Mouse (Mus musculus) heart, embryonic 12.5 days (tissue): Measurements from ENCODE around the gene Zfp266. TPM values are rescaled to one million over a fixed set of nuclear protein-coding genes. Genes with fewer than 3 reads are reported as not detected.

Experiments used
- ATAC-seq: fragments of 200-750 bp; cut with Nextera tagmentation; 2 replicates; pipeline ENCODE4 v1.8.0; 2017; ENCODE audit warnings: moderate TSS enrichment, moderate library complexity; ENCODE audit not compliant: insufficient number of reproducible peaks, low FRiP score
- H3K27ac ChIP-seq: fragments of 300-500 bp; sonication (generic); 2 replicates; pipeline ENCODE4 v1.5.1; 2016; ENCODE audit warnings: mild to moderate bottlenecking, moderate library complexity; ENCODE audit not compliant: poor library complexity, severe bottlenecking
- H3K27me3 ChIP-seq: fragments of 300-500 bp; sonication (generic); replicated peaks from 2 replicates; pipeline ENCODE4 v1.6.1; 2016; ENCODE audit warnings: mild to moderate bottlenecking, moderate library complexity
- H3K36me3 ChIP-seq: fragments of 300-500 bp; sonication (generic); 2 replicates; pipeline ENCODE4 v1.6.1; 2016; ENCODE audit warnings: mild to moderate bottlenecking, moderate library complexity
- H3K4me1 ChIP-seq: fragments of 300-500 bp; sonication (generic); replicated peaks from 2 replicates; pipeline ENCODE4 v1.6.1; 2016; ENCODE audit warnings: mild to moderate bottlenecking
- H3K4me2 ChIP-seq: fragments of 300-500 bp; sonication (generic); 2 replicates; pipeline ENCODE4 v1.6.1; 2016; ENCODE audit warnings: mild to moderate bottlenecking, moderate library complexity
- H3K4me3 ChIP-seq: fragments of 300-500 bp; sonication (generic); 2 replicates; pipeline ENCODE4 v1.5.1; 2016; ENCODE audit warnings: mild to moderate bottlenecking
- H3K9ac ChIP-seq: fragments of 300-500 bp; sonication (generic); 2 replicates; pipeline ENCODE4 v1.6.1; 2016; ENCODE audit warnings: mild to moderate bottlenecking, moderate library complexity
- H3K9me3 ChIP-seq: fragments of 300-500 bp; sonication (generic); replicated peaks from 2 replicates; pipeline ENCODE4 v1.6.1; 2016; ENCODE audit warnings: mild to moderate bottlenecking, moderate library complexity
- WGBS: fragments of 180-500 bp; shearing (Covaris S2); methylation state at CpG from one replicate; pipeline ENCODE4 v1.1.7; 2016; 5-methylcytosine and 5-hydroxymethylcytosine counted together
- polyA plus RNA-seq: library from polyadenylated mRNA; unstranded; fragments of >200 nt; fragmentation: Nextera tagmentation; extraction: Ambion mirVana; gene quantifications from 2 replicates; pipeline ENCODE4 v1.2.1, GENCODE M21; 2016

Zfp266 gene
- polyA plus RNA-seq, 1 experiment from 2014 or later, result 62.1 TPM

DNA sequence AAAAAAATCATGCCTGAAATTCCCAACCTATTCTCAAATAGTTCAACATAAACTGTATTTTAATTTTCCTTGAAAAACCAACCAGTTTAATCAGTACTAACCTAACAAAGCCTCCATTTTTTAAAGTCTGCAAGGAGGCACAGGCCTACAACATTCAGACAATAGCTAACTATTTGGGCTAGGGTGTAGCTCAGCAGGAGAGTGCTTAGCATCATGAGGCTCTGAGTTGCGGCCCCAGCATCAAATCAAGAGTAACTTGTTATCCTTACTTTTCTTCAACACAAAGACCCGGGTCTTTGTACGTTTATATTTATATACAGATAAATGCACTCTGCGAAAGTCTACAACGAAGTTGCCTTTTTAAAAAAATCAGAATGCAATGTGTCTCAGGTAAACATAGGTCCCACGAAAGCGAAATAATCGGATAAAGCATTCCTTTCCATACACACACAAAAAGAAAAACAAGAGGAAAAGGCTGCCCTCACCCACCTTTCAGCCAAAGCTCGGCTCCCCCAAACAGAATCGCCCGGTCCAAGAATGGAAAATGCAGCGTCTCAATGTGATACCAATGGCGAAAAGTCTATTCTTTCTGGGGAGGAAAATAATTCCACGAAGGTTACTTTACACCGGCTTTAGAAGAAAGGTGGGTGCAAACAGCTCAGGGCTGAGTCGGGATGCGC lies 546 bp downstream of the Zfp266 start:
- no peaks in the 10 kb centered on the region for H3K9me3 ChIP-seq

DNA sequence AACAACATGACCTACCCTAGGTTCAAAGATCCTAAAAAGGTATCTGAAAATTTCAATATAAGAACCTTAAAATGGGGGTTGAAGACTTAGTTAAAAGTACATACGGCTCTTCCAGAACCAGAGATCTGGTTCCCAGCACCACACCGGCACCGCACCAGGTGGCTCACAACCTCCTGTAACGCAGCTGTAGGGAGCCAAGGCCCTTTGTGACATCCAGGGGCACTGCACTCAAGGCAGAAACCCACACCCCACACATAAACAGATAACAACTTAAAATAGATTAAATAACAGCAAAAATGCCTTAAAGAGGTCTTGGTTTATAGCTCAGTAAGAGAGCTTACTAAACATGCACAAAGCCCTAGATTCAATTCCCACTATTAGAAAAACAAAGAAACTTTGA lies 1.3 kb downstream of the Zfp266 start:
- ATAC-seq, result no peak
- peak overlapping the region; percentile 53 for H3K4me3 ChIP-seq
- 21% methylated on average over 4 of the region's 4 CpGs for WGBS
- H3K4me1 ChIP-seq, result peaks cover 23% of the 10 kb centered on the region
- H3K9me3 ChIP-seq, result no peaks in the 10 kb centered on the region
- peak overlapping the region; percentile 61; the same call in 1 of the 2 replicates for H3K9ac ChIP-seq
- no peaks in the 10 kb centered on the region for H3K27me3 ChIP-seq
- no peak overlapping the region for H3K27ac ChIP-seq
- peak overlapping the region; percentile 83 for H3K4me2 ChIP-seq
- H3K36me3 ChIP-seq, result peaks cover 30% of the 10 kb centered on the region

More for the DNA sequence above, 546 bp downstream of the Zfp266 start:
- H3K4me2 ChIP-seq, result peak overlapping the region; percentile 73
- peak overlapping the region; percentile 96 for H3K9ac ChIP-seq
- no peak for ATAC-seq
- H3K4me3 ChIP-seq, result peak overlapping the region; percentile 95
- H3K27ac ChIP-seq, result peak overlapping the region; percentile 97
- peaks cover 24% of the 10 kb centered on the region for H3K36me3 ChIP-seq
- no peaks in the 10 kb centered on the region for H3K27me3 ChIP-seq
- H3K4me1 ChIP-seq, result peaks cover 21% of the 10 kb centered on the region
- under 1% methylated on average over 17 of the region's 17 CpGs for WGBS

DNA sequence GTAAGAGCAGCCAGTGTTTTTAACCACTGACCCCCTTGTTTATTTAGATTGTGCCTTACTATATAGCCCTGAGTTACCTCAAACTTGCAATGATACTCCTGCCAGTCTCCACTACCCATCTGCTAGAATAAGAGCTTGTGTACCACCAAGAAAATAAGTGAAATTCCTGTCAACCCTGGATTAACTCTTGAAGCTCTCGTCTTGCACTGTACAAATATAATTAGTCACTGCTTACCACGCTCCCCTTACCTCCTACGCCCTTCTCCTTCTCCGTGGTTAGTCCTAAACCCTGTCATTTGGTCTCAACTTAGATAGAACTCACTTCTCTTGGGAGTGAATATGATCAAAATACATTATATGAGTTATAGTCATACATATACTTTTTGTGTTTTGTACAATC lies 2.5 kb downstream of the Zfp266 start:
- Histone ChIP-seq H3K27me3 (no peaks in the 10 kb centered on the region), H3K9me3 (no peaks in the 10 kb centered on the region), H3K36me3 (peaks cover 38% of the 10 kb centered on the region), H3K9ac (no peak overlapping the region), H3K4me1 (peaks cover 34% of the 10 kb centered on the region), H3K4me2 (peak overlapping the region; percentile 83; the same call in 1 of the 2 replicates), H3K4me3 (no peak overlapping the region), H3K27ac (no peak overlapping the region)
- 95% methylated on average over 4 of the region's 4 CpGs for WGBS
- ATAC-seq, result no peak

DNA sequence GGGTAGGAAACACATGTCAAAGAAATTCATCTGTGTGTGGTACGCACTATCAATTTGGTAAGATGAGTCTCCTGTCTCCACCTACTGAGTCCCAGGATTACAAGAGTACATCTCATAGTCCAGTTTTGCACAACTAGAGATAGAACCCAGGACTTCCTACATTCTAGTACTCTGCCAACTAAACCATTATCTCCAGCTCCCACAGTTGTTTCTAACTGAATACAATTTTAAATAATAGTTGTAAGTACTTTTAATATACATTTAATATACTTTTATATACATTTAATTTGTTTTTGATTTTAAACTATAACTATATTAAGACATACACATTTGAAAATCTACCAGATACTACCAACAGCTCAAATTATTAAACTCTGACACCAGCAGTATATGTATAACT lies 3.5 kb downstream of the Zfp266 start:
- Histone ChIP-seq H3K27ac (no peak overlapping the region), H3K9me3 (no peaks in the 10 kb centered on the region), H3K4me2 (no peak overlapping the region), H3K4me1 (peaks cover 44% of the 10 kb centered on the region), H3K9ac (no peak overlapping the region), H3K27me3 (no peaks in the 10 kb centered on the region), H3K4me3 (no peak overlapping the region), H3K36me3 (peaks cover 46% of the 10 kb centered on the region)
- 97% methylated on average over 1 of the region's 1 CpGs for WGBS
- no peak for ATAC-seq

DNA sequence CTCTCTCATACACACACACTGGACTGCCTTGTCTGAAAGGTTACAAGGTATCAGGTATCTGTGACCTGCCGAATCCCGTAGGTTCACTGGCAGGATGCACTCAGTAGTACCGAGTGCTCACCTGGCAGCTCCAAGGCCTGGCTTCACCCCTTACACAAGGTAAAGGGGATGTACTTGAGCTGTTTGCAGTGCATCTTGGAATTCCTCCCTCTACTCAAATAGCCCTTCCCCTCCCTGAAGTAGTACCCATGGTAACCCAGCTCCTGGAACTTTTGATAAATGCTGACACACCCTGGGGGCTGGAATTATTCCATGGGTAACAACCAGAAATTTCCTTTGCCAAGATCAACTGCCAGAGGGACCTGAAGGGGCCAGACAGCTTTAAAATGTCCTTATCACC lies 7.2 kb downstream of the Zfp266 start:
- Histone ChIP-seq H3K27me3 (no peaks in the 10 kb centered on the region), H3K9ac (no peak overlapping the region), H3K27ac (no peak overlapping the region), H3K9me3 (no peaks in the 10 kb centered on the region), H3K36me3 (peaks cover 58% of the 10 kb centered on the region), H3K4me3 (no peak overlapping the region), H3K4me1 (peaks cover 41% of the 10 kb centered on the region), H3K4me2 (no peak overlapping the region)
- 84% methylated on average over 3 of the region's 3 CpGs for WGBS
- ATAC-seq, result 0 out of 2 replicates have a peak, but pooled peaks have one; percentile 26

DNA sequence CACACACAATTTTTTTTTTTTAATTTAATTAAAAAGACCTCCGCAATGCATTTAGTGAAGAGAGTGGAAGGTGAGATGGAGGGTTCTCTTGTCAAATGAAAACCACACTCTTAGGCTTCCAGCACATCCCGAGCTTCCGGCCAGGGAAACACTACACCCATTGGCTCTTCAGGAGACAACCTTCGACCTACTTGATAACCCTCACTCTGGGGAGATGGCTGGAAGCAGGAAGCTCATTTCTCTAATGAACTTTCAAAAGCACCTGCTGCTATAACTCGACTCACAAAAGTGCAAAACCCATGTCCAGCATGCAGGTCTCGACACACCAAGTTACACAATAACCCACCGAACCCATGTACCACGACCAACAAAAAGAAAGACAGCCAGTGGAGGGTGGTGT lies 8.5 kb downstream of the Zfp266 start:
- Histone ChIP-seq H3K9ac (no peak overlapping the region), H3K4me2 (no peak overlapping the region), H3K27ac (no peak overlapping the region), H3K9me3 (no peaks in the 10 kb centered on the region), H3K36me3 (peaks cover 55% of the 10 kb centered on the region), H3K4me1 (peaks cover 34% of the 10 kb centered on the region), H3K27me3 (no peaks in the 10 kb centered on the region), H3K4me3 (no peak overlapping the region)
- no peak for ATAC-seq
- 79% methylated on average over 8 of the region's 8 CpGs for WGBS

DNA sequence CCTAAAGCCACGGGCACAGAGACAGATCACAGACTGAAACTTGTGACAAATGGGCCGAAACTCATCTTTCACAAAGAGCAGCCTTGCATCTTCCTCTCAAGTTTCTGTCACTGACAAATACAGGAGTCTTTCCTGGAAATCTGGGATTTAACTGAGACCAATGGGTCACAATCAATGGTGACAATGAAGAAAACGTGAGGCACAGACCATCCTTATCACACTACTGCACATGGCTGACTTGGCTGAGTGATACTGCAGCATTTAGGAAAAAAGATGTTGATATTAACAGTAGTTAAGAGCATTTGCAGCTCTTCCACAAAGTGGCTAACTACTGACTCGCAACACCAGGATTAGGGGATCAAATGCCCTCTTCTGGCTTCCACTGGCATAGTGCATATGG lies 9.6 kb downstream of the Zfp266 start:
- Histone ChIP-seq H3K4me1 (peaks cover 34% of the 10 kb centered on the region), H3K9me3 (no peaks in the 10 kb centered on the region), H3K27me3 (no peaks in the 10 kb centered on the region), H3K36me3 (peaks cover 59% of the 10 kb centered on the region), H3K27ac (no peak overlapping the region), H3K4me3 (no peak overlapping the region), H3K4me2 (no peak overlapping the region), H3K9ac (no peak overlapping the region)
- 74% methylated on average over 4 of the region's 4 CpGs for WGBS
- ATAC-seq, result no peak

DNA sequence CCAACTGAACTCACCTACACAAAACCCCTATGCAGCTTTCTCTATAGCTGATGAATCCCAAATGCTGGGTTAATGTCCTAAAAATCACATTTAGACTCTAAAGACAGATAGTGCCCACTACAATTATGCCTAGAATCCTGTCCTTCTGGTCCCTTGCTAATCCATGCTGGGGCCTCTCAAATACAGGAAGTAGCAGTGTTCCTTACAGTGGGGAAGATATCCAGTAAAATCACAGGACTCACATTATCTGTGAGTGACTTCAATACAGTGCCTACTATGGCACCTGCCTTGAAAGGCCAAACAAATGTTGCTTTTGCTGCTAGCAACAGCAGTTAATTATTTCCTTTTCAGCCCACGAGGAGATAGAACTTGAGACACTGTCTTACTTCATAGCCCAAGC lies 10.9 kb downstream of the Zfp266 start:
- Histone ChIP-seq H3K9me3 (no peaks in the 10 kb centered on the region), H3K27me3 (no peaks in the 10 kb centered on the region), H3K4me1 (peaks cover 34% of the 10 kb centered on the region), H3K27ac (no peak overlapping the region), H3K9ac (no peak overlapping the region), H3K36me3 (peaks cover 62% of the 10 kb centered on the region), H3K4me3 (no peak overlapping the region), H3K4me2 (no peak overlapping the region)
- no peak for ATAC-seq
- WGBS, result 62% methylated on average over 1 of the region's 1 CpGs

DNA sequence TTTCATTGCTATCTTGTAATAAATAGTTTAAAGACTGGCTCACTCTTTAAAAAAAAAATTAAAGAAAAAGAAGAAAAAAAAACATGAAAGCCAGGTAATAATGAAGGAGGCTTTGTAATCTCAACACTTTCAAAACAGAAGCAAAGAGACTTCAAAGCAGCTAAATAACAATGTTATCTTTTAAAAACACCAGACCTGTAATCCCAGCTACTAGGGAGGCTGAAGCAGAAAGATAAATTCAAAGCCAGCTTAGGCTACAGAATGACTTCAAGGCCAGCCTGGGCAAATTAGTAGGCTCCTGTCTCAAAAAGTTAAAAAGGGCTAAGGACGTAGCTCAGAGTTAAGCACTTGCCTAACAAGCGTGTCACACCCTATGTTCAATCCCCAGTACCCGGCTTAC lies 11.5 kb downstream of the Zfp266 start:
- ATAC-seq, result 0 out of 2 replicates have a peak, but pooled peaks have one; percentile 16
- no peak overlapping the region for H3K27ac ChIP-seq
- 70% methylated on average over 3 of the region's 3 CpGs for WGBS
- no peak overlapping the region for H3K4me3 ChIP-seq
- peaks cover 29% of the 10 kb centered on the region for H3K4me1 ChIP-seq
- H3K36me3 ChIP-seq, result peaks cover 63% of the 10 kb centered on the region
- H3K9ac ChIP-seq, result no peak overlapping the region
- no peaks in the 10 kb centered on the region for H3K27me3 ChIP-seq
- no peaks in the 10 kb centered on the region for H3K9me3 ChIP-seq
- no peak overlapping the region for H3K4me2 ChIP-seq

DNA sequence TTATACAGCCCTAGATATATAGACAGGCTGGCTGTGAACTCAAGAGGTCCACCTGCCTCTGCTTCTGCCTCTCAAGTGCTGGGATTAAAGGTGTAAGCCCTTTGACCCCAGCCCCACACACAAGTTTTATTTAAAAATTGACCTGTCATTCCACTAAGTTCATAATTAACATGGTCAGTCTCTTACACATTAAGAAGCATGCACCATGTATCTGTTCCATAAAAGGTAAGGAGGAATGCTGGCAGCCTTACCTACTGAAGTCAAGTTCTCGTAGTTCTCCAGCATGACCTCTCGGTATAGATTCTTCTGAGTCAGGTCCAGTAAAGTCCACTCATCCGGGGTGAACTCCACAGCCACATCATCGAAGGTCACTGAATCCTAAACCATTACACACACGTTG lies 16.4 kb downstream of the Zfp266 start:
- H3K4me2 ChIP-seq, result no peak overlapping the region
- H3K4me3 ChIP-seq, result no peak overlapping the region
- no peak for ATAC-seq
- H3K36me3 ChIP-seq, result peaks cover 82% of the 10 kb centered on the region
- H3K4me1 ChIP-seq, result 0 out of 2 replicates have a peak, but pooled peaks cover 1% of the 10 kb centered on the region
- H3K9ac ChIP-seq, result no peak overlapping the region
- 92% methylated on average over 5 of the region's 5 CpGs for WGBS
- no peaks in the 10 kb centered on the region for H3K27me3 ChIP-seq
- no peak overlapping the region for H3K27ac ChIP-seq
- no peaks in the 10 kb centered on the region for H3K9me3 ChIP-seq

DNA sequence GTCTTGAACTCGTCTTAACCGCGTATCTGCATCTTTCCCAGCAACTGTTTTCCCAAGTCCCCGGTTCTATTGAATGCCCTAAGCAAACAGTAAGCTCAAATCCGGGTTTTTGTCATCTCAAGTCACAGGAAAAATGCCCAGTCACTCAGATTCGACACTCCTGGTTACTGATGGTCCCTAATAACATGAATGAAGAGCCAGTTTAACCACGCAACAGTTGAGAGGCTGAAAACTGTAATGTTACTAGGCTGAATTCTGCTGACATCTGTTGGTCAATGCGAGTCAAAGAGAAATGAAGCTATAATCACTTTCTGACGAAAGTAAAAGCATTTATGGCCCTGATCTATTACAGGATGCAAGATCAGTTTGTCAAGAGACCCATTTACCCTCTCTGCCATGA lies 27.9 kb downstream of the Zfp266 start:
- H3K36me3 ChIP-seq, result peaks cover 36% of the 10 kb centered on the region
- peak overlapping the region; percentile 83 for H3K9ac ChIP-seq
- no peaks in the 10 kb centered on the region for H3K27me3 ChIP-seq
- WGBS, result 6% methylated on average over 9 of the region's 9 CpGs
- ATAC-seq, result no peak
- no peaks in the 10 kb centered on the region for H3K9me3 ChIP-seq
- H3K4me1 ChIP-seq, result peaks cover 18% of the 10 kb centered on the region
- peak overlapping the region; percentile 71 for H3K4me3 ChIP-seq
- peak overlapping the region; percentile 94 for H3K27ac ChIP-seq
- H3K4me2 ChIP-seq, result peak overlapping the region; percentile 93
